Mouse (Mus musculus) embryo, embryonic 10 days (tissue): ENCODE data around the gene Nrcam.

Source experiments
- DNase-seq: peaks from one replicate; pipeline ENCODE4 v3.0.0-alpha.2; 2015; ENCODE audit warnings: low spot score

The Nrcam gene

GRCm38 (mm10) chr12:44617001-44617421 lies 288.3 kb downstream of the Nrcam start:
- no peak for DNase-seq

GRCm38 (mm10) chr12:44617488-44617887 lies 288.8 kb downstream of the Nrcam start:
- DNase-seq, result no peak

- DNase-seq, result no peak
Observed at GRCm38 (mm10) chr12:44639341-44639921, 310.7 kb downstream of the Nrcam start.

- DNase-seq, result no peak
Observed at GRCm38 (mm10) chr12:44640579-44640978, 311.9 kb downstream of the Nrcam start.
